Mouse (Mus musculus) cortical plate, adult 2 months (tissue): ENCODE data around the gene Fam110a.

ENCODE experiments used
- CTCF ChIP-seq: fragments of 200-500 bp; IDR thresholded peaks from 2 replicates; pipeline ENCODE4 v1.5.1; 2011; ENCODE audit warnings: mild to moderate bottlenecking, control low read depth, low read length; ENCODE audit not compliant: insufficient read depth; ENCODE audit errors: extremely low read depth
- POLR2A ChIP-seq: fragments of 200-500 bp; IDR thresholded peaks from 2 replicates; pipeline ENCODE4 v1.6.1; 2011; ENCODE audit warnings: mild to moderate bottlenecking, low read length, control low read depth; ENCODE audit not compliant: insufficient read depth; ENCODE audit errors: extremely low read depth

DNA sequence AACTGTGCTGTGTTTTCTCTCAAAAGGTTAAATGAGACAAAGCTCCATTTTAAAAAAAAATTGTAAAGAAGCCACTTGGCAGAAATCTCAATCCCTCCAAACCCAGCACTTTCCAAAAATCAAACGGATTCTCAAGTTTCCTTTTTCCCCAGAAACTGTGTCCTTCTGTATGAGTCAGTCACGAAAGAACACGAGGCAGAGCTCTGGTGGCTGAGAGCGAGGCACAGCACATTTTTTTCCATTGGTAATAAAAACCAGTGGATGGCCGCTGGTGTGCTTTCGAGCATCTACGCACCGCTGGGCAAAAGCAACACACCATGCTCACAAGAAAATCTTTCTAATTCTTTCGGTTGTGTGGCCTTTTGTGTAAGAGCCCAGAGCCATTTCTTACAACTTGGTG, 4.0 kb upstream of the Fam110a start:
- TF ChIP-seq POLR2A (no peak), CTCF (no peak)
